Mouse (Mus musculus) liver, embryonic 14.5 days (tissue): ENCODE measurements at regions not wholly inside any gene's neighbourhood (a gene's known extent, or its start where the extent isn't known, plus 50 kb on each side); places are given as distances from the start of the nearest gene placed in this dataset.

Experiments
- ATAC-seq: fragments of 200-750 bp; cut with Nextera tagmentation; 2 replicates; pipeline ENCODE4 v1.8.0; 2017; ENCODE audit warnings: moderate number of reproducible peaks, mild to moderate bottlenecking, moderate library complexity; ENCODE audit not compliant: insufficient read depth
- DNase-seq, 3 experiments: peaks; one replicate each; pipeline ENCODE4 v3.0.0-alpha.2; 2012 to 2013; ENCODE audit warnings: low read depth in 3 of 3, low spot score in 3 of 3
- H3K27ac ChIP-seq: fragments of 300-500 bp; sonication (generic); 2 replicates; pipeline ENCODE4 v1.5.1; 2014; ENCODE audit warnings: moderate library complexity, mild to moderate bottlenecking, control low read depth, inconsistent platforms
- H3K27me3 ChIP-seq: fragments of 300-500 bp; sonication (generic); 2 replicates; pipeline ENCODE4 v1.6.1; 2014; ENCODE audit warnings: mild to moderate bottlenecking, low read length, moderate library complexity; ENCODE audit not compliant: control insufficient read depth, insufficient read depth
- H3K36me3 ChIP-seq: fragments of 300-500 bp; sonication (generic); replicated peaks from 2 replicates; pipeline ENCODE4 v1.6.1; 2014; ENCODE audit warnings: low read depth; ENCODE audit not compliant: control insufficient read depth, insufficient read depth
- H3K4me1 ChIP-seq, 2 experiments: fragments of 200-500 bp in 1 of 2; fragments of 300-500 bp in 1 of 2; sonication (generic) in 1 of 2; replicated peaks; 2 replicates each; pipeline ENCODE4 v1.6.1; 2012 to 2014; ENCODE audit warnings: antibody characterized with exemption in 1 of 2, inconsistent platforms in 1 of 2, low read length in 1 of 2; ENCODE audit not compliant: control insufficient read depth in 2 of 2, insufficient read depth in 2 of 2
- H3K4me2 ChIP-seq: fragments of 300-500 bp; sonication (generic); 2 replicates; pipeline ENCODE4 v1.6.1; 2014; ENCODE audit warnings: low read depth, mild to moderate bottlenecking, control low read depth, moderate library complexity
- H3K4me3 ChIP-seq, 2 experiments: fragments of 200-500 bp in 1 of 2; fragments of 300-500 bp in 1 of 2; sonication (generic) in 1 of 2; 2 replicates each; pipeline ENCODE4 v1.5.1; 2012 to 2014; ENCODE audit warnings: low read depth in 2 of 2, low read length in 2 of 2, mild to moderate bottlenecking in 2 of 2, control low read depth in 1 of 2, inconsistent platforms in 1 of 2, moderate library complexity in 1 of 2; ENCODE audit not compliant: insufficient read depth in 1 of 2
- H3K9ac ChIP-seq: fragments of 300-500 bp; sonication (generic); replicated peaks from 2 replicates; pipeline ENCODE4 v1.6.1; 2014; ENCODE audit warnings: mild to moderate bottlenecking, control low read depth, moderate library complexity
- H3K9me3 ChIP-seq: fragments of 300-500 bp; sonication (generic); 2 replicates; pipeline ENCODE4 v1.6.1; 2016; ENCODE audit warnings: low read length, mixed read lengths; ENCODE audit not compliant: control insufficient read depth
- CTCF ChIP-seq: IDR thresholded peaks from 2 replicates; pipeline ENCODE4 v1.5.1; 2016; ENCODE audit warnings: antibody characterized with exemption, low read depth, control low read depth
- EP300 ChIP-seq: IDR thresholded peaks from 2 replicates; pipeline ENCODE4 v1.6.1; 2016; ENCODE audit warnings: antibody characterized with exemption, low read depth
- WGBS: fragments of 180-500 bp; shearing (Covaris S2); extraction: QIAGEN DNeasy Blood & Tissue Kit; methylation state at CpG from one replicate; pipeline ENCODE4 v1.1.7; 2014; ENCODE audit not compliant: insufficient replicate concordance; 5-methylcytosine and 5-hydroxymethylcytosine counted together

DNA sequence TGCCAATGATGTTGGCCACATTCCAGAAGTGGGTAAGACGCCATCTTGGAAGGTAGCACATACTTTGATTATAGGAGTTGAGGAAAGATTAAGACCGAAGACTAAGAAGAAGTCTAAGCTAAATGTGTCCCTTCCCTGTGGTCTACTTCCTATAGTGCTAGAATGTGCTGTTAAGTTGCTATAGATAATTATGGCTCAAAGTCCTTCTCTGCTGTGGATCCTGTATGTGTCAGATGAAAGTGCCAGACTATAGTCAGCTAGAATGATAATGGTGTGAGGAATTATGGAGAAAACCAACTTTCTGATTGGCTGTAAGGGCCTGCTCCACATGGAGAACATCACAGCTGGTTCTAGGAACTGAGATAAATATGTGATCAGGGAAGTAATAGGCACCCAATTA lies 86.3 kb upstream of the Magi1 start:
- DNase-seq (no peak), ATAC-seq (no peak)
- TF ChIP-seq CTCF: no peak
- no peak for TF ChIP-seq EP300
- 0 out of 4 replicates have a peak, but pooled peaks cover 0 to 2% of the 10 kb centered on the region in 2 experiments for H3K4me1 ChIP-seq
- no peak overlapping the region for H3K27ac ChIP-seq
- no peak overlapping the region for H3K4me3 ChIP-seq
- WGBS: 47% methylated on average over 2 of the region's 2 CpGs
- H3K9ac ChIP-seq: no peak overlapping the region
- H3K9me3 ChIP-seq: no peaks in the 10 kb centered on the region
- no peaks in the 10 kb centered on the region for H3K27me3 ChIP-seq
- H3K36me3 ChIP-seq: no peaks in the 10 kb centered on the region
- H3K4me2 ChIP-seq: no peak overlapping the region

- Histone ChIP-seq H3K4me3 (no peak overlapping the region), H3K9me3 (no peaks in the 10 kb centered on the region), H3K4me2 (no peak overlapping the region), H3K36me3 (no peaks in the 10 kb centered on the region), H3K9ac (no peak overlapping the region), H3K4me1 (0 out of 4 replicates have a peak, but pooled peaks cover 0 to 2% of the 10 kb centered on the region in 2 experiments), H3K27me3 (no peaks in the 10 kb centered on the region), H3K27ac (no peak overlapping the region)
- WGBS: 72% methylated on average over 6 of the region's 6 CpGs
- DNase-seq: no peak
- TF ChIP-seq CTCF (no peak), EP300 (no peak)
- no peak for ATAC-seq
Observed at GRCm38 (mm10) chr6:94363951-94364350, 80.2 kb upstream of the Magi1 start.

- Histone ChIP-seq H3K4me3 (no peak overlapping the region), H3K9ac (no peak overlapping the region), H3K4me2 (no peak overlapping the region), H3K4me1 (peaks cover 0 to 6% of the 10 kb centered on the region in 2 experiments; a peak in 2 of 4 replicates), H3K27ac (no peak overlapping the region), H3K9me3 (no peaks in the 10 kb centered on the region), H3K27me3 (no peaks in the 10 kb centered on the region), H3K36me3 (no peaks in the 10 kb centered on the region)
- no peak for DNase-seq
- ATAC-seq: no peak
- TF ChIP-seq EP300: no peak
- no peak for TF ChIP-seq CTCF
Observed at GRCm38 (mm10) chr6:94362626-94363025, 78.9 kb upstream of the Magi1 start.

DNA sequence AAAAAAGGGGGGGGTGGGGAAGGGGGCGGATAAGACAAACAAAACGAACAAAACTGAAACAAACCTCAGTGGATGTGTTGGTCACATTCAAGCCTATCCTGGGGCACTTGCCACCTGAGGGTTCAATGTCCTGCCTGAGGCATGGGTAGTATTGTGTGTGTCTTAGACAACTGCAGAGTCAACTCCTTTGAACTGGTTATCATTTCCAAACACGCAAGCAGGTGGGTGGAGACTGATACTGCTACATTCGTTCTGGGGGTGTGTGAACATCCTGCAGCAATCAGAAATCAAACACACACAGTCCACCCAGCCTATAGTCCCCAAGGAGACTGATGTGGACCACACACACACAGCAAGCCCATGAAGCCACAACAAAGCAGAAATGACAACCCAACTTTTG lies 73.9 kb upstream of the Magi1 start:
- DNase-seq (peak; percentile 49 to 56 (median 51)), ATAC-seq (peak; percentile 93)
- 4% methylated on average over 4 of the region's 4 CpGs for WGBS
- Histone ChIP-seq H3K4me1 (peaks cover 0 to 8% of the 10 kb centered on the region in 2 experiments; a peak in 2 of 4 replicates), H3K9ac (no peak overlapping the region), H3K36me3 (no peaks in the 10 kb centered on the region), H3K27me3 (no peaks in the 10 kb centered on the region), H3K9me3 (no peaks in the 10 kb centered on the region), H3K4me2 (no peak overlapping the region; the same call in 1 of the 2 replicates), H3K27ac (no peak overlapping the region), H3K4me3 (no peak overlapping the region; a peak in 1 of 4 replicates)
- TF ChIP-seq EP300 (peak; percentile 76), CTCF (no peak)

DNA sequence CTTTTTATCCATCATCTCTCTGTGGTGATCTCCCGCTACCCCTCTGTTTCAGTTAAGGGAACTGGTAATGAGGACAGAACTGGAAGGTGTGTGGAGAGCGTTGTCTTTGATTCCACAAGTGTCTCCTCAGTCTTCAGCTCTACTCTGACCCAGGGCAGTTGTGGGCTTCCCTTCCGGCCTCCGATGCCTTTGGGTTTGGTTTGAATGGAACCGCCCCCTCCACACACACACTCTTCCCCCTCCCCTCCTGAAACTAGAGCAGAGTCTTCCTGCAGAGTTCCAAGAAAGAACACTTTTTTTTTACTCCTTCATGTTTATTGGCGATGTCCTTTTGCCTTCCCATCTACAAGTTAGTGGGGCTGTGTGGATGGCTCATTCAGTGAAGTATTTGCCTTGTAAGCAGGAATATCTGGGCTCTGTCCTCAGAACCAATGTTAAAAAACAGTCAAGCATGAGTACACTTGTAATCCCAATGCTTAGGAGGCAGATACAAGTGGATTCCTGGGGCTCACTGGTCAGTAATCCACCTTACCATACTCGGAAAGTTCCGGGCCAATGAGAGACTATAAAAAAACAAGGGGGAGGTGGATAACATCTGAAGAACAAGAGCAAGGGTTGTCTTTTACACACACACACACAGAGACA lies 70.9 kb upstream of the Magi1 start:
- Histone ChIP-seq H3K4me3 (no peak overlapping the region), H3K9ac (no peak overlapping the region), H3K27me3 (no peaks in the 10 kb centered on the region), H3K4me2 (no peak overlapping the region), H3K27ac (no peak overlapping the region), H3K9me3 (no peaks in the 10 kb centered on the region), H3K4me1 (peaks cover 0 to 8% of the 10 kb centered on the region in 2 experiments; a peak in 2 of 4 replicates), H3K36me3 (no peaks in the 10 kb centered on the region)
- ATAC-seq (no peak), DNase-seq (no peak)
- no peak for TF ChIP-seq EP300
- no peak for TF ChIP-seq CTCF
- WGBS: 31% methylated on average over 8 of the region's 8 CpGs
